Mouse (Mus musculus) heart, adult 8-10 months (tissue): ENCODE results near the gene Itpr3. TPM values are rescaled to one million over a fixed set of nuclear protein-coding genes. Genes with fewer than 3 reads are reported as not detected.

Source experiments
- DNase-seq: peaks from one replicate; pipeline ENCODE4 v3.0.0; 2022; ENCODE audit warnings: low spot score
- total RNA-seq, 4 experiments: library from RNA; stranded (reverse); gene quantifications; 2 replicates each; pipeline ENCODE4 v1.2.4; 2022

Gene Itpr3
- total RNA-seq, 4 experiments from 2014 or later: 5.0 to 8.7 (median 6.8) TPM

DNA sequence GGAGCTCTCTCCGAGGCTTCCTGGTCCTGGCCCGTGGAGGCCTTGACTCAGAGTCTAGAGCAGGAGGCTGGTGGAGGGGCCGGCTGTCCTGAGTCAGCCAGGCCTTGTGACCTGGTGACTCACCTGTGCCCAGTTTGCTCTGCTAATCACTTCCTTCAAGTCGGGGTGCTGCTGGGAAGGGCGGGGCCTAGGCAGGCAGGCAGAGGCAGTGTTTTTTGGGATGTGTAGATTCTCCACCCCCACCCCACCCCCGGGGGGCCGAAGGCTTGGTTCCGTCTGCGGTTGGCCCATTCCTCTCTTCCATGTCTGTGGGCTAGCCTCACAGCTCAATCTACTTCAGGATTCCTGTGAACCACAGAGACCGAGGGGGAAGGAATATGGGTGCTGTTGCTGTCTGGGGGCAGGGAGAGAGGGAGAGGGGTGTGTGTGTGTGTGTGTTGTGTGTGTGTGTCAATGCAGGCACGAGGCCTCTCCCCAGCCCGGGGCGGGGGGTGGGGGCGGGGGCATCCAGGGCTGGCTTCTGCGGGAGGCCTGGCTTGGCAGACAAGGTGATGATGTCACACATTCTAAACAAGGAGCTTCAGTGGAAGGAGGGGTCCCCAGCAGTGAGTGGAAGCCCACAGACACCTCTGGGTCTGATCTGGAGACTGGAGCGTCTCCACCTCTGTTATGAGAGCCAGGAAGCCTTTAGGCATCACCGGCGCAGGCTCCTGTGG lies 18.6 kb upstream of the Itpr3 start:
- no peak for DNase-seq

DNA sequence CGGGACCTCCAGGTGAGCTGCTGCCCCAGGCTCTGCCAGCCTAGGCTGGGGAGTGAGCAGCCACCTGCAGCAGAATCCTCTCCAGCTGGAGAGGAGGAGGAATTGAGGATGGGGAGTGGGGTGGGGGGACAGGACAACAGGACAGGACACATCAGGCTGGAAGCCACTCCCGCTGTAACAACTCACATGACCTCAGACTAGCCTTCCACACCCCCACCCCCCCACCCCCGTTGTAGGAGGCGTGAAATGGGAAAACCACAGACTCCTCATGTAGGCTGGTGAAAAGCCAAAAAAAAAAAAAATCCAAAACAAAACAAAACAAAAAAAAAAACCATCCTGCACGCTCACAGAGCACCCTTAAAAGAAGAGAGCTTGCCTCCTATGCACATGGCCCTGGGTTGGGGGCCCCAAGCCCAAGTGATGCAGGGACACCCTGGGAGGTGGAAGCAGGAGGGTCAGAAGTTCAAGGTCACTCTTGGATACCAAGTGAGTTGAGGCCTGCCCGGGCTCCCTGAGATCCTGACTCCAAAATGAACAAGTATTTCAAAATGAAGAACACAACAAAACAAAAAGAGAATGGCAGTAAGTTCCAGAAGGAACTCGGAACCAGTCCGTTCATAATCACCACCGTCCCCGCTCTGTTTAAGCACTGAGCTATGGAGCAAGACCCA lies 17.5 kb upstream of the Itpr3 start:
- no peak for DNase-seq

DNA sequence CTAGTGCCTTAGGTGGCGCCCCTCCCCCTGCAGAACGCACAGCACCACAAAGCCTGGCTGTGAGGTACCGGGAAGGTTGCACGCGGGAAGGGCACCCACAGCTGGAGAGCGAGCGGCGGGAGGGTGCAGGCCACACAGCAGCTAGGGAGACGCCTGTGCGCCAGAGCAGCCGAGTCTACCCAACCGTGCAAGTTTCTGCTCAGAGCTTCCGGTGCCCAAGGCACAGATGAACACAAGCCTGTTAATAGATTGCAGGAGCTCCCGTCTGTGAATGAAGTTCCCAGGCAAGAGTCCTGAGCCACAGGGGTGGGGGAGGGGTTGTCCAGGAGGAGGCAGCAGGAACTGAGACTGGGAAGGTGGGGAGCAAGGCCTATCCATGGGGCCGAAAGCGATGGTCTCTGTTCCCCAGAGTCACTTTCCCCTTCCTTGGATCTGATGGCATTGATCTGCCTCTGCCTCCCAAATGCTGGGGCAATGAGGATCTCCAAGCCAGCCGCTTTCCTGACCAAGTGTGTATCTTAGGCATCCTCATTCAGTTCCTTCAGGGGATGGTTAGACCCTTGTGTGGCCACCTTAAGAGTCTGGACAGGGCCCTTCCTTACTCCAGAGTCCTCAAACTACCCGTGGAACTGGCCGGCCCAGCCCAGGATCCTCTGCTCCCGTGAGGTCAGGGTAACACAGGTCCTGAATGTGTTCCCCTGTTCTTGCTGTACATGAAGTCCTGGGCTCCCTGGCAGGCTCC lies 16.6 kb upstream of the Itpr3 start:
- no peak for DNase-seq

DNA sequence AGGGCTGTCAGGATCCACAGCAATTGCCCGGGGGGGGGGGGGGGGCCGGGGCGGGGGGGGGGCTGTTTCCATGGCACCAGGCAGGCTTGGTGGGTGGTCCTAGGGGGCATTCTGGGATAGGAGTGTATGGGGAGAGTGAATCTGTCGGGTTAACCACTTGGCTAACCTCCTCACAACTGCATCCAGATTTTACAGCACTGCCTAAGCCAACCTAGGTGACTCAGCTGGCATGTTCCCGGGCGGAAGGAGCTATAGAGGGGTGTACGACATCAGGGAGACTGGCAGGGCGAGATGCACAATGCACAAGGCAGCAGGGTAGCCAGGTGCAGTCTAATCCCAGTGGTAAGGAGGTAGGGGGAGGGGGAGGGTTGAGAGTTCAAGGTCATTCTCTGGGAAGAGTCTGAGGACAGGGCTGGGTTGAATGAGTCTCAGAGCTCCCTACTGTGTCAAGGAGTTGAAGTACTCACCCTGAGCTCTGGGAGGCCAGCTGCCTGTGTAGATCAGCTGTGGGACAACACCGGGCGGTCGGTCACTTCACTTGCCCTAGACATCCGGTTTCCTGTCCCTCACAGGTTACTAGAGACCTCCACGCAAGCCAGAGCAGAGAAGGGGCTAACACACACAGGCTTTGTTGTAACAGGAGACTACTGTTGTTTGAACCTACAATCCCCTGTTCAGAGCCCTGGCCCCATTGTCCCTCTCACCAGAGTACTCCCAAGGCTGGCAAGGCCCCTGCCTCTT lies 15.9 kb upstream of the Itpr3 start:
- DNase-seq: no peak

DNA sequence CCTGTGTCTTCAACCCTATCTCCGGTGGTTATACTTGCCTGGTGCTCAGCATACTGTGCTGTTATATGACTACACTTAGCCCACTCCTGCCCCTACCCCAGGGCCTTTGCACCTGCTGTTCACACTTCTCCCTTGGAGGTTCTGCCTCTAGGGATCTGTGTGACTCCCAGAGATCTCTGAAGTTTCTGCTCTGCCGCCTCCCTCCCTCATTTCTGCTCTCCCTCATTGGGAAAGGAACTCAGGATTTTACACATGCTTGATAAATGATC lies 15.4 kb upstream of the Itpr3 start:
- DNase-seq: no peak

DNA sequence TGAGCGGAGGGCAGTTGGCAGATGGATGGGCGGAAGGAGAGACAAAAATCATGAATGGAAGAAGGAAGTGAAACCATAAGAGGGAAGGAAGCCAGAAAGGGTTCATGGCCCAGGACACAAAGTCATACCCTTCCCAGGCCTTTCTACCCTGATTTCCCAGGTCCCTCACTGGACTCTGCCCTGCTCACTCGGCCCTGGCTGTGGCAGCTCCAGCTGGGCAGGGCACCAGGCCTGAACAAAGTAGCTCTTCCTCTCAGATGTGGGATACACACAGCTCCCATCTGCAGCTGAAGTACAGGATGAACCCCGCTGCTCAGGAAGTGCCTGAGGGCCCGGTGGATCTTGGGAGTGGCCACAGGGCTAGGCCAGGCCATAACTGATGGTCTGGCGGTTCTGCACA lies 14.3 kb upstream of the Itpr3 start:
- DNase-seq: no peak

DNA sequence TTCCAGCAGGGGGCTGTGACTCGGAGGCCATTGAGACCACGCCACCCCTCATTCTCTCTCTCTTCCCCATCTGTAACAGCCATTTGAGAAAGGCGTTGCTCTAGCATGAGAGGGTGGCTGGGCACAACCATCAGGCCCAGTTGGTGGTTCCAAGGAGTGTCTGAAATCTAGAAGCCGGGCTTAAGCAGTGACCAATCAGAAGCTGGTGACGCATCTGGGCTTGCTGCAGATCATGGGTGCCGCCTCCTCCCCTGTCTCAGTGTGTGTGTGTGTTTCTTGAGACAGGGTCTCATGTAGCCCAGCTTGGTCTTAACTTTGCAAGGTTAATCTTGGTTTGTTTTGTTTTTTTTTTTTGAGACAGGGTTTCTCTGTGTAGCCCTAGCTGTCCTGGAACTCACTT lies 11.9 kb upstream of the Itpr3 start:
- no peak for DNase-seq

DNA sequence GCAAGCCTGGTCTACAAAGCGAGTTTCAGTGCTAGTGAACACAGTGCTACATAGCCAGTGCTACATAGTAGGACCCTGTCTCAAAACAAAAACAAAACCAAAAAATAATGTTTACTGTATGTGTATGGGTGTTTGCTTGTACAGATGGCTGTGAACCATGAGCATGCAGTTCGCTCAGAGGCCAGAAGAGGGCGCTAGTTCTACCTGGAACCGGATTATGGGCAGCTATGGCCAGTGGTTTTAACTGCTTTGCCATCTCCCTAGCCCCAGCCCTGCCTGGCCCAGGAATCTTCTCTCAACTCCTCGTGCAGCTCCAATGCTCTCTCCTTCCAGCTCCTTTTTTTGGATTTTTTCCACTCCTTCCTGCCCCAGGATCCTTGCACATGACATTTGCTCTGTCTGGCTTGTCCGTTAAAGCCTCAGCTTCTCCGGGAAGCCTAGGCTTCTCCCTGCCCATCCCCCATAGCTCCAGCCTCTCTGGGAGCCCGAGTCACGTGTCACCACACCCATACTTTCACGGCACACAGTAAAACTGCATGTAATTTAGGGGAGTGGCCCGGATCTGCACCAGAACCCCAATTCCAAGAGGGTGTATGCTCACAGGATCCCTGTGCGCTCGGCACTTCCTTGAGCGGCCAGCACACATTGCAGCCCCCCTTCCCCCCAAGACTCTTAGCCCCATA lies 9.2 kb upstream of the Itpr3 start:
- DNase-seq: no peak

DNA sequence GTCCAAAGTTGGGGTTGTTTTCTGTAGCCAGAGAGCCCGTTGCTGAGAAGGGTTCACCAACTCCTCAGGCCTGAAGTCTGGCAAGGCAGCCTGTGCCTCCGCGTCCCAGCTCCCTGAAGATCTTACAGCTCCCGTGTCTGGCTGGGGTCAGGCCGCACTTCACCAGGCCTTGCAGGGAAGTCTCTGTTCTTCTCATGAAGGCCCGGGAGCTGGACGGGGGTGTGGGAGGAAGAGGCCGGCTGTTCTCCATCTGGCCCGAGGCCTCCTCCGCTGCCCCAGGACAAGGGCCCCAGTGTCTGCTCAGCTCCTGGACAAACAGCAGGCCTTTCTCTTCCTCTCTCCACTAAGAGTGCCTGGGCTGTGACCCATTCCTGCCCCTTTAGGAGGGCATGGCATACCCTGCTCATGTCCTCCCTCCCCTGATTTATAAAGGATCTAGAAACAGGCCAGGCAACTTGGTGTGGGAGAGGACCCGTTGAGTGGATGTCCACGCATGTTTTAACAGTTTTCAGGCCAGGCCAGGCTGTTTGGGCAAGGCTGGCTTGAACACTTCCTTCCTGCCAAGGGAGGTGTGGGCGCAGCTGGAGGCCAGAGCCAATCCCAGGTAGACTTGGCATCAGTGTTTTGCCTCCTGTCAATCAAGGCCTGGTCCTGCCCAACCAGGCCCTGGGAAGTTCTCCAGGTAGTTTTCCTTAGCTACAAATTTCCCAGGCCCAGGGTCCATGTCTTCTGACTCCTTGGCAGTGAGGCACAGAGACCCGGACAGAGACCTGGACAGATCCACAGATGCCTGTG lies 8.5 kb upstream of the Itpr3 start:
- DNase-seq: no peak

DNA sequence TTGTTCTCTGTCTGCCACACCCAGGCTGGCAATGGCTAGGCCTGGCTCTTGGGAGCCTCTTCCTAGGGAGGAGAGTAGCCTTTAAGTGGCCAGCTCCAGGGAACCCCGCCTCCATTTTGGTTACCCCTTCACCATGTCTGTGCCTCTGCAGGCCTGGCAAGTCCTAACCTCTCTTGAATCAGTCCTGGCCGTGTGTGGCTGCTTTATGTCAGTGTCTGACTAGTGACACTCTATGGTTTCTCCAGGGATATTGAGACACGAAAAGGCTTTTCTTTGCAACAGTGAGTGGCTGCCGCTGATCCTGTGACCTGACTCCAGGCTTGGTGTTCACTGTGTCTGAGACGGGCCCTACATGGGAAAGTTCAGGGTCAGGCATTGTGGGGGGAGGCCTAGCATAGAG lies 6.3 kb upstream of the Itpr3 start:
- no peak for DNase-seq

DNA sequence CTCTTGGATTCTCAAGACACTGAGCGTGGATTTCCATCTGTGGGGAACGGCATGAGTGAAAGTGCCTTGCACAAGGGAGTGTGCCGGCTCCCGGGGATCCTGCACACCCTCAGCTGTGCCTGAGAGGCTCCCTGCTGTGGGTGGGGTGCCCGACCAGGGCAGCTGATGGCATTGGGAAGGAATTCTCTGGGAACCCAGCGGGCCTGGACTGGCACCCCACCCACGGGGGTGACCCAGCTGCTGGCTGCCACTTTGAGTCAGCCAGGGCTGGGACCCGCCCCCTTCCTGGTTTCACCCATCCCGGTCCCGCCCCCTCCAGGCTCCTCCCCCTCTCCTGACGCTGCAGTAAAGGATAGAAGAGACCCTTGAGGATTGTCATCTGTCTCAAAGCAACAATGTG lies 5.6 kb upstream of the Itpr3 start:
- DNase-seq: no peak

DNA sequence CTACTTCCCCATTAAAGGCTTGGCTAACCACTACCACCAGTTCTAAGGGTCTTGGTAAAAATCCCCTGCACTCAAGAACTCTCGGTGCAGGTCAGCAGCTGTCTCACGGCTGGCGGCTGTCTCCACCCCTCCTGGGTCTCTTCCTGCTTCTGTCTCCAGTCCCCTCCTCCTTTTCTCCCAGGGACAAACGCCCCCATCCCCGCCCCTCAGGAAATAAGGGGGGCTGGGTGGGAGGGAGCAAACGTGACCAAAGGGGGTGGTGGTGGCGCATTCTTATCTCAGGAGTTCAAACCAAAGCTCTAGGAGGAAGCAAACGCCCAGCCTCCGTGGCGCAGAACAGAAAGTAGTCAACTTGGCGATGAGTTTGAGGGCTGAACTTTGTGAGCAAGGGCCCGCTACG lies 934 bp upstream of the Itpr3 start:
- DNase-seq: peak; percentile 77

DNA sequence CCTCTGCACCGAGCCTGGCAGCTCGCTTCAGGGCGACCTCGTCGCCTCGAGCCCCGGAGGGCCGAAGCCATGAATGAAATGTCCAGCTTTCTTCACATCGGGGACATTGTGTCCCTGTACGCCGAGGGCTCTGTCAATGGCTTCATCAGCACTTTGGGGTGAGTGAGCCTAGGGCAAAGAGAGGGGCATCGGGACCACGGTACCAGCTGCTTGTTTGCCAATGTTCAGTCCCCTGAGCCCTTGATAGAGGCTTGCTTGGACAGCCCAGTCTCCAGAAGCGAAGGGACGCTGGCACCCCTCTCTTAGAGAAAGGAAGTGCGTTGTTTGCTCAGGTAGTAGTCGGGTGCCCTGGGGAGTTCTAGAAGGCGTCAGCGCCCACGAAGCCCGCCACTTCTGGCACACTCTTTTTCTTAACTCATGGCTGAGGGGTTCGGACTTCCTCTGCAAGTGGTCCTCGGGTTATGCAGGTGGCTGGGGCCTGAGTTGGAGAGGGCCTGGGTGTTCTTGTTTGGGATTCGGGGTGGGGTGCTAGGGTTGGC lies 482 bp downstream of the Itpr3 start:
- DNase-seq: no peak

DNA sequence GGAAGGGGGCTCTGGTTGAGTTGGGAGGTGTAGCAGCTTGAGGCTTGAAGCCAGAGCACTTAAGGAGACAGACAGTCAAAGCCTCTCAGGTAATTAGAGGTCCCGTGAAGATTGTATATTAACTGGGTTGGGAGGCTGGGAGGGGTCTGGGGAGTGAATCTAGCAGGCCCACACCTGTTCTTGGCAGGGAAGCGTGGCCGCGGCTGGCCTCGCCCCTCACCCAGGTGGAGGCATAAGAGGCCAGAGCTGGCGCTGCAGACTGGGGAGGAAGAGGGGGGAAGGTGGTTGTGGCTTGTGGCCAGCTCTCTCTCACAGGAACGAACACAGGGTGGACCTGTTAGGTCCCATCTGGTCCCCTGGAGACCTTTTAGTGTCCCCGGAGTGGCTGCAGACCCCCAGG lies 3.6 kb downstream of the Itpr3 start:
- no peak for DNase-seq

DNA sequence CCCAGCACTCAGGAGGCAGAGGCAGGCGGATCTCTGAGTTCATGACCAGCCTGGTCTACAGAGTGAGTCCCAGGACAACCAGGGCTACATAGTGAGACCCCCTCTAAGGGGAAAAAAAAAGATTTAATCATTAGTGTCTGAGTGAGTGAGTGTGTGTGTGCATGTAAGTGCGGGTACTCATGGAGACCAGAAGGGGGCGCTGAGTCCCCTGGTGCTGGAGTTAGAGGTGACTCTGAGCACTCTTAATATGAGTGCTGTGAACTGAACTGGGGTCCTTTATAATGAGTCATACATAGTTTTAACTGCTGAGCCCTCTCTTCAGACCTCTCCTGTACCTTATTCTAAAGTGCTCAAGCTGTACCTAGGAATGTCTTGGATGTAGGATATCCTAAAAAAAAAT lies 4.6 kb downstream of the Itpr3 start:
- DNase-seq: no peak

DNA sequence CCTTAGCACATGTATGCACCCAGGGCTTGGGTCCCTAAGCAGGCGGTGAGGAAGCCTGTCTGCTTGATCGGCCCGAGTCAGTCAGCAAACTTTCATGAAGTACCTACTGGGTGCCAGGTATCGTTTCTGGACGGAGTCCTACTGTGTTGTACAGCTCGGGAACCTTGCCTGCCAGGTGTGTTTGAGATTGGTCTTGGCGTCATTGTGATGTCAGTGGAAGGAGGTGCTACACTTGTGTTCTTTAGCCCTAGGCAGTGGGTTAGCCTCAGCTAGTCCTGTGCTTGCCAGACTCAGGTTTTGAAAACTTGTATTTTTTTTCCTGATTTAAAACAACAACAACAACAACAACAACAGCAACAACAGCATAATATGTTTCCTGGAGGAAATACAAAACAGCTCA lies 5.6 kb downstream of the Itpr3 start:
- DNase-seq: no peak

DNA sequence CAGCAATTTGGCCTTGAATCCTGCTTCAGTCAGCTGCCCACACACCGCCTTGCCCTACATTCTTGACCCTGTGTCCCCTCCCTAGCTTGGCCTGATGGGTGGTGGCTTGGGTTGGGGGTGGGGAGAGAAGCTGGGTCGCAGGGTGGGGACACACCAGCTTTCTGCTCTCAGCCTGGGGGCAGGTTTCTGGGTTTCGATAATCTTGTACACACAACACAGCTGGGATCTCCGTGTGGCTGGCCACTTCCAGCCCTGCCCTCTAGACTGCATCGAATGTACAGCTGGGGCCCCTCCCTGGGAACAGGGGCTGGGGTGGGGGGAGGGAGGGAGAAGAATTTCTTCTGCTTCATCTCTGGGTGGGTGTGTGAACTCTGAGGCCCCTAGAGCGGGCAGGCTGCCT lies 6.6 kb downstream of the Itpr3 start:
- DNase-seq: no peak

DNA sequence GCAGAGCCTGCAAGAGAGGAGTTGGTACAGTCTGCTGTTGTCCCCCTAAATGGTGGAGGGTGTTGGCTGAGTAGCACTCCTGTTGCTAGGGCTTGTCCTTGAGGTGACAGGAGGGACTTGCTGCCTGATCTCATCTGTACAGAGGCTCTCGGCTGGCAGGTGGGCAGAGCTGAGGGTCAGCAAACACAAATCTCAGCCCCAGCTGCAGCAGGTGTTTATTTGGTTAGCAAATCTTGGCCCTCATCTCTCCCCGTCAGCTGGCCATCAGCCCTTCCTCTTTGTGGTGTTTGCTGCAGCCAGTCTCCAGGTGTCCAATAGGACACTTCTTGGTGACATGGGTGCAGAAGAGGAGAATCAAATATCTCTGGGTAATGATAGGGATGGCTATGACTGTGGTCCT lies 7.1 kb downstream of the Itpr3 start:
- no peak for DNase-seq

DNA sequence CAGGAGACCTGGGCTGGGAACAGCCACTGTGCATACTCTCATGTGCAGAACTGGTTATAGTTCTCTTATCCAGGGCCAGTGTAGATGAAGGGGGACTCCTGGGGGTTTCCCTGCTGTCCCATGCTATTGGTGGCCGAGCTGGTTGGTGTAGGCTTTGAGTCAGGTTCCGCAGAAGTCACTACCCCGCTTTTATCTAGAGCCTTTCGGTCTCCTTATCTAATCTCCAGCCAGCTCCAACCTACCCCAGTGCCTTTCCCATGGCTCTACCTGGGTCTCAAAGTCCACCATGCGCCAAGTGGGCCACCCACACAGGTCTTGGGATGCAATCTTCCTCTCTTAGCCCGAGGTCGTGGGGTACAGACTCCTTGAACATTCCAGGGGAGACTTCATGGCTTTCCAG lies 9.0 kb downstream of the Itpr3 start:
- DNase-seq: no peak

DNA sequence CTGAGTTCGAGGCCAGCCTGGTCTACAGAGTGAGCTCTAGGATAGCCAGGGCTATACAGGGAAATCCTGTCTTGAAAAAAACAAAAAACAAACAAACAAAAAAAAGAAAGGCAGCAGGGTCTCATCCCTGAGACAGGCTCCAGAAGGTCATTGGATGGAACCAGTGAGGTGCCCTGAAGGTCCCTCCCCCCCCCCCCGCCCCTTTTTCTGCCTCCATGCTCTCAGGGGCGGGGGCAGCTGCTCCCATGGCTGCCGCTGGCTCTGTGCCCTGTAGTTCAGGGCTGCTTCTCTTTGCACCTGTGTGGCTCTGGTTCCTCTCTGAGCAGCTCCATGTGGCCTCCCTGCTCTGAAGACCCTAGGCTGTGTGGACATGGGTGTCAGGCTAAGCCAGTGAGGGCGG lies 12.0 kb downstream of the Itpr3 start:
- DNase-seq: no peak

DNA sequence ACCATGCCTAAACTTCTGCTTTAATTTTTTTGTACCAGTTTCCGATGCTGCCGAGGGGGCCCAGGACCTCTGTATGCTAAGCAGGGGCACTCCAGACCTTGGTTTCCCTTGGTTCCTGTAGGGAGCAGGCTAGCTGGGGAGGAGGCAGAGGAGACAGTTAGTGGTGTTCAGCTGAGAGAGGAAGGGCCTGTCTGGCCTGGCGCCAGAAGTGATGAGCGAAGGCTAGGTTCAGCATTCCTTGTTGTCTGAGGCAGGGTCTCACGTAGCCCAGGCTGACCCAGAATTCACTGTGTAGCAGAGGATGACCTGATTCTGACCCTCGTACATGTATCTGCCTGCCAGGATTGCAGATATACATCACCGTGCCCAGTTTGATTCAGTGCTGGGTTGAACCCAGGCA lies 13.8 kb downstream of the Itpr3 start:
- DNase-seq: no peak
